8 mouse cellular contexts compared by ENCODE assay signal in the genomic region with DNA sequence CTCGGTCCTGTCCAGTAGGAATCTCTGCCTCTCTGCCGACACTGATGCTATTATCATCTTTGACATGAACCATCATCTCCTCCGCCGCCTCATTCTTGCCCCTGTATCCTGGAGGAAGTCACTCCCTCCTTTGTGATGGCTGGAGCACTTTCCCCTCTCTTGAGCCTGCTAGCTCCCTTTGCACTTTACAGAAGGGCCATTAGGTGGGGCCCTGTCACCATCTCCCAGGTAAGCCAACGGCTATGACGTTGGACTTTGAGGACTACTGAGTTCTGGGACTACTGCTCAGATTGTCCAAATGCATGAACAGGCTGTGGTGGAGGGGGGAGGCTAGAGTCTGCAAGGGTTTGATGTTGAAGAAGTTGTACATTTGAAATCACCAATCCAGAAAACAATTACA.
DNase-seq lines count a peak whose midpoint lies in the region; ATAC-seq lines count a peak whose summit lies in the region.

No protein-coding gene starts in this region.

- peaks cover 3% of the 10 kb centered on the region for H3K4me1 ChIP-seq in embryonic facial prominence, embryonic 11.5 days (ENCODE audit: control insufficient read depth, insufficient read depth, low read length)
- H3K4me1 ChIP-seq in midbrain, embryonic 10.5 days, result peaks cover 51% of the 10 kb centered on the region

- ATAC-seq in embryonic facial prominence, embryonic 11.5 days (replicated peaks; ENCODE audit: insufficient number of reproducible peaks, low FRiP score, low TSS enrichment, low read depth), result no peak

- intact Hi-C loops in heart, postnatal 25 days (cut with DNase I), result loop anchor here (1.0 to 5.0 kb wide), 4 partner anchors 39 to 194 kb away; a partner anchor contains a TSS

- no peak overlapping the region for H3K27ac ChIP-seq in embryonic facial prominence, embryonic 11.5 days (replicated peaks; ENCODE audit: low read depth, low read length)
- H3K27ac ChIP-seq in midbrain, embryonic 10.5 days (replicated peaks), result no peak overlapping the region

- no peaks in the 10 kb centered on the region; the same call in 1 of the 2 replicates for H3K36me3 ChIP-seq in embryonic facial prominence, embryonic 11.5 days (replicated peaks; ENCODE audit: control insufficient read depth, insufficient read depth, low read depth, low read length)
- no peaks in the 10 kb centered on the region for H3K36me3 ChIP-seq in midbrain, embryonic 10.5 days

- H3K4me3 ChIP-seq in embryonic facial prominence, embryonic 11.5 days (ENCODE audit: low read depth, low read length), result no peak overlapping the region
- H3K4me3 ChIP-seq in midbrain, embryonic 10.5 days, result no peak overlapping the region

- DNase-seq in right cerebral cortex, adult 2 months (ENCODE audit: low spot score in 2 of 2), result peak; percentile 29 to 42
- DNase-seq in right cerebral cortex, postnatal 14 days, result no peak
- DNase-seq in adrenal gland, postnatal 25 days, result peak; percentile 44
- peak; percentile 59 for DNase-seq in embryonic facial prominence, embryonic 11.5 days (ENCODE audit: low spot score)
- peak; percentile 33 for DNase-seq in heart, postnatal 25 days (ENCODE audit: low spot score)
- DNase-seq in large intestine, adult 2 months (ENCODE audit: low read depth, low spot score), result peak; percentile 16
- DNase-seq in midbrain, embryonic 10.5 days (ENCODE audit: low spot score), result peak; percentile 46
- DNase-seq in thymus, postnatal 36 days, result peak; percentile 13 to 22

- no peaks in the 10 kb centered on the region for H3K27me3 ChIP-seq in embryonic facial prominence, embryonic 11.5 days (ENCODE audit: control insufficient read depth, insufficient read depth, low read length)
- no peaks in the 10 kb centered on the region for H3K27me3 ChIP-seq in midbrain, embryonic 10.5 days (ENCODE audit: low read depth, poor library complexity, severe bottlenecking)

- no peak overlapping the region for H3K9ac ChIP-seq in embryonic facial prominence, embryonic 11.5 days (replicated peaks; ENCODE audit: low read length)

- no peaks in the 10 kb centered on the region for H3K9me3 ChIP-seq in embryonic facial prominence, embryonic 11.5 days (replicated peaks; ENCODE audit: control insufficient read depth, low read length)
- H3K9me3 ChIP-seq in midbrain, embryonic 10.5 days (replicated peaks), result no peaks in the 10 kb centered on the region

- 31% methylated on average over 6 of the region's 6 CpGs for WGBS in embryonic facial prominence, embryonic 11.5 days
- 26% methylated on average over 6 of the region's 6 CpGs for WGBS in large intestine, adult 2 months
- WGBS in midbrain, embryonic 10.5 days, result 41% methylated on average over 6 of the region's 6 CpGs

- H3K4me2 ChIP-seq in embryonic facial prominence, embryonic 11.5 days (ENCODE audit: low read depth, low read length), result no peak overlapping the region
